Mouse (Mus musculus) bone marrow, adult 2 months (tissue): ENCODE measurements around the gene Fer. TPM values are rescaled to one million over a fixed set of nuclear protein-coding genes. Genes with fewer than 3 reads are reported as not detected.

Experiments used
- H3K27ac ChIP-seq: fragments of 200-500 bp; 2 replicates; pipeline ENCODE4 v1.5.1; 2012; ENCODE audit warnings: low read depth, mild to moderate bottlenecking, control low read depth, inconsistent platforms, low read length; ENCODE audit not compliant: control insufficient read depth, poor library complexity, insufficient read depth
- H3K4me1 ChIP-seq: fragments of 200-500 bp; 2 replicates; pipeline ENCODE4 v1.6.1; 2011; ENCODE audit warnings: low read length; ENCODE audit not compliant: control insufficient read depth, insufficient read depth
- H3K4me3 ChIP-seq: fragments of 200-500 bp; replicated peaks from 2 replicates; pipeline ENCODE3; 2011; ENCODE audit warnings: mild to moderate bottlenecking, low read depth, low read length, control low read depth; ENCODE audit not compliant: control insufficient read depth
- CTCF ChIP-seq: fragments of 200-500 bp; IDR thresholded peaks from 2 replicates; pipeline ENCODE4 v1.5.1; 2011; ENCODE audit warnings: low read length, control low read depth; ENCODE audit not compliant: control insufficient read depth, insufficient read depth
- POLR2A ChIP-seq: fragments of 200-500 bp; IDR thresholded peaks from 2 replicates; pipeline ENCODE4 v1.6.1; 2011; ENCODE audit warnings: low read depth, mild to moderate bottlenecking, control low read depth, low read length, borderline replicate concordance; ENCODE audit not compliant: control insufficient read depth
- WGBS: fragments of 180-500 bp; shearing (Covaris S2); methylation state at CpG from one replicate; pipeline ENCODE4 v1.1.7; 2018; 5-methylcytosine and 5-hydroxymethylcytosine counted together
- polyA plus RNA-seq: library from polyadenylated mRNA; stranded (reverse); fragments of >200 nt; gene quantifications from 2 replicates; pipeline ENCODE4 v1.2.4, GENCODE M21; 2011; ENCODE audit warnings: low replicate concordance; ENCODE audit not compliant: missing spikeins, insufficient read depth, insufficient read length

The Fer gene
- polyA plus RNA-seq, 1 experiment = 4.9 TPM

DNA sequence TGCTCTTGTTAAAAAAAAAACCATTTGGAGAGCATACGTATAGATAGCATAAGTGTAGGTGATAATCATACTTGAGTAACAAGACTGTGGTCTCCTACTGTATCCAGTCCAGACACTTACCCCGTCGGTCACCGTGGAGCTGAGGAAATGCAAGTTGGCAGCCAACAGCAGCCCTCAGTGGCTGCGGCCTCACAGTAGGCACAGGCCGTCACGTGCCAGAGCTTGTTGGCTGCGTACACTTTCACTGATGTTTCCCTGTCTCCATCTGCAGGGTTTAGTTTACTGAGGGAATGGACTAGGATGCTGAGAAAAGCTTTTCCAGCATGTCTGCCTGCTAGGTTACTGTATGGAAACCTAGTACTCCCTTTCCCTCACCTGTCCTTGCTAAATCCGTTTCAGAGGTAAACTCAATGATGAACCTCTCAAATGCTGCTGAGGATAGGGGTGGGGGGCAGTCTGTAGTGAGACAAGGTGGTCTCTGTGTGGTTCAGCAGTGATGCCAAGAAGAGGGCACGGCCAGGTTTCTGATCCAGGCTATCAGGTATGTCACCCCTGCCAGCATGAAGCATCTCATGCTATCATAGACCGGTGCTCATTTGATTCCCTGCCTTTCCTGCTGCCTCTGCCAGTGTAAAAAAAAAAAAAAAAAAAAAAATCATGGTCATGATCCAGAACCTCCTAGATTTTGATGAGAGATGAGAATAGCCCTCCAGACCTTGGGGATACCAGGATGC is 224.2 kb downstream of the Fer start:
- peaks cover 1% of the 10 kb centered on the region; the same call in 1 of the 2 replicates for H3K4me1 ChIP-seq
- 84% methylated on average over 11 of the region's 11 CpGs for WGBS
- TF ChIP-seq CTCF = no peak
- TF ChIP-seq POLR2A = no peak
- H3K27ac ChIP-seq = no peak overlapping the region
- no peak overlapping the region for H3K4me3 ChIP-seq

DNA sequence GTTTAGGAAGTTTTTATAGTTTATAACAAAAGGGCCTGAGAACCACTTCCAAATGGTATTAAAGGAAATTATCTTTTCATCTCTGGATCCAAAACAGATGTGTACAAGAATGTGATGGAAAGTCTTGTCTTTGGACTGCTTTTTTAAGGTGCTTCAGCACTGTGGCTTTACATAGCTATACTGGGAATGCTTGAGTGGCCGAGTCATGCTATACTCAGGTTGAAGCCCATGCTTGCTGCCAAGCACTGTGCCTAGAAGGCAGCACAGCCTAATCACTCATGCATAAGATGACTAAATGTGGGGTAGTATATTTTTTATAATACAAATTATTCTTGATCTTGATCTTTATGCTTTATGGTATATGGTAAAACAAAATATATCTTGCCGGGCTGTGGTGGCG is 225.0 kb downstream of the Fer start:
- Histone ChIP-seq H3K4me3 (no peak overlapping the region), H3K4me1 (peaks cover under 1% of the 10 kb centered on the region; the same call in 1 of the 2 replicates), H3K27ac (no peak overlapping the region)
- WGBS = 90% methylated on average over 3 of the region's 3 CpGs
- no peak for TF ChIP-seq POLR2A
- TF ChIP-seq CTCF = no peak

DNA sequence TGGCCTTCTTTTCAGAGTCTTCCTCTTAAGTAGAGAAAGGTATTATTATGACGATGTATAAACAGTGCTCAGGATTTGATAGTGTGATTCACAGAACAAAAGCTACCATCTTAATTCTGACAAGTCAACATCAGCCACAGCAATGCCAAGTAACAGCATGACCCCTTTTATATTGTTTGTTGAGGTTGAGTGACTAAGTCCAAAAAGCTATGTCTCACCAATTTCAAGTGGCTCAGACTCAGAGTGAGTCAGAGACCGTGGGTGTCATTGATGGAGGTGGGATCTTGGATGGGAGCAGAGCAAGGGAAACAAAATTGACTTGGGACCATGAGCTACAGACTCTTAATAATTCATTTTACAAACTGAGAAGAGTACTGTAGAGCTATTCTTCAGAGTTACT is 230.9 kb downstream of the Fer start:
- TF ChIP-seq CTCF (no peak), POLR2A (no peak)
- Histone ChIP-seq H3K27ac (no peak overlapping the region), H3K4me1 (no peaks in the 10 kb centered on the region), H3K4me3 (no peak overlapping the region)
- 87% methylated on average over 2 of the region's 2 CpGs for WGBS

DNA sequence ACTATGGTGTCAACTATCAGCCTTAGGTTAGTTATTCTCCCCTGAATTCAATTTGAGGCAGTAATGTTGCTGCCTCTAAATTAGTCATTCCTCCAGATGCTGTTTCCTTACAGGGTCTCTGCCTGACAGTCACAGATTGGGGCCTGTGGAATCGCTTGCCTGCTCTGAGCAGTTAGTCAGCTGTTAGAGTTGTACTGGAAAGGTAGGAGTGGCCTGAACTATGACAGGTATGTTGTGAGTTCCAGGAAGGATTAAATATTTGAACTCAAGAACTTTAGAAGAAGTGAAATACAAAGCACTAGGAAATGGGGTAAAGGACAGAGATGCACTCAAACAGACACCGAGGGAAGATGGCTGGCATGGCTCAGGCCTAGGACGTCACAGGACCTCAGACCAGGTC is 233.9 kb downstream of the Fer start:
- Histone ChIP-seq H3K4me3 (no peak overlapping the region), H3K27ac (no peak overlapping the region), H3K4me1 (no peaks in the 10 kb centered on the region)
- 85% methylated on average over 3 of the region's 3 CpGs for WGBS
- TF ChIP-seq POLR2A (no peak), CTCF (no peak)

DNA sequence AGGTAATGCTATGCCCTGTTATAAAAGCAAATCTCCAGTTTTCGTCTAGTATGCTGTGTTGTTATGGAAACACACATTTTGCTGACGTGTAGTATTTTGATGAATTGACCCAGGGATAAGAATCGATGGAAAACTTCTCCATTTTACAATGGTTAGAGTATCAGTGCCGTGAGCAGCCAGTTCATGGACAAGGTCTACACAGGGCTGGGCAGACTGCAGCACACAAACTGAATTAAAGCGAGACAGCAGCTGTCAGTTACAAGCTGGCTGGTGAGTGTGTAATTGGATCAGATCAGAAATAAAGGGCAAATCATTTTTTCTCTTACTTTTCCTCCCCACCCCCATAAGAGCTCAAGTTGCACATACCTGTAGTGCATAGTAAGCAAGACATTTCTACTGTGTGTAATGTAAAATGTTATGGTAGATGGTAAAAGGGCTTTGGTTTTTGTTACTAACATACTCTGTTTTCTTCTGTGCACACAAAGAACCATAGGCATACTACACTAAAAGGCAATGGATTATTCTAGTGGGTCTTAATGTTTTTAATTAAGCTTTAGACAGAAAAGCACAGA is 235.0 kb downstream of the Fer start:
- H3K4me3 ChIP-seq = no peak overlapping the region
- no peak for TF ChIP-seq CTCF
- TF ChIP-seq POLR2A = no peak
- WGBS = 75% methylated on average over 5 of the region's 5 CpGs
- H3K4me1 ChIP-seq = no peaks in the 10 kb centered on the region
- H3K27ac ChIP-seq = no peak overlapping the region

DNA sequence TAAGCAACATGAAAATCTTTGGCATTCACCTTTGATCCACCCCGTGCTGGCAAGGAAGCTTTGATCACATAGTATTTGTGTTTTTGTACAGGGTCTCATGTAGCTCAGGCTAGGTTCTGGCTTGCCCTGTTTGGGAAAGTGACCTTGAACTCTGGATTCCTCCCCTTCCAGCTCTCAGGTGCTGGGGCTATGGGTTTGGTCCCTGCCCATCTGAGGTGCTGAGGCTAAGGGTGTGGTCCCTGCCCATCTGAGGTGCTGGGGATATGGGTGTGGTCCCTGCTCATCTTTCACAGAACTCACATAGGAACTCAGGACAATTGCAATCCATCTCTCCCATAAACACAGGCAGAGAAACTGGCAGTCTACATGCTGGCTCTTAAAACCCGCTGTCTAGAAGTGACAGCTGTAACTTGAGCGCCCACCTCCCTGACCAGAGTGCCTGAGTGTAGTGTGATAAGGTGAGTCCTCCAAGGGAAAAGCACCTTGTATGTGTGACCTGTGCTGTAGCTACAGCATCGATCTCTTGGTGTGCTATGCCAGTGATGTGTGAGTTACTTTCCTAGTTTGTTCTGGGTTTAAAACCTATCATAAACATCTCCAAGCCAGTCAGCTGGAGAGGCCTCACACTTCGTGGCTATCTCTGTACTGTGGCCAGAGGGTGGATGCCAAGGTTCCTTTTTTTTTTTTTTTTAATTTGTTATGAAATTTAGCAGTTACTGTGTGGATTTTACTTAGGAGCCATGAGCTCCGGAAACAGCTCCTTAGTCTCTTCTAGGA is 236.7 kb downstream of the Fer start:
- WGBS = 64% methylated on average over 6 of the region's 6 CpGs
- TF ChIP-seq POLR2A = no peak
- H3K4me1 ChIP-seq = no peaks in the 10 kb centered on the region
- no peak overlapping the region for H3K4me3 ChIP-seq
- H3K27ac ChIP-seq = no peak overlapping the region

DNA sequence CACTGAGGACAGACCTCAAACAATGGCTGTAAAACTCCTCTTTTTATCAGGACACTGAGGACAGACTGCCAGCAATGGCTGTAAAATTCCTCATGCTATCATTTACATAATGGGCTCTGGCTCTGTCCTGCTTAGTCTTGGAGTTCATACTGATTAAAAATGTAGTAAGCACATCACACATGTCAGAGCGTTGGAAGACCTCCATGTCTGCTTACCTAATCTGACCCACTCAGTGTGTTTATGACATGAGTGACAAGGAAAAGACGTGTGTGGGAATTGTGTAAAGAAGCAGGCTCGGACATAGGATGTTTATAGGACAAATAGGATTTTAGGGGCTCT is 237.3 kb downstream of the Fer start:
- WGBS = 79% methylated on average over 3 of the region's 3 CpGs
- Histone ChIP-seq H3K4me1 (no peaks in the 10 kb centered on the region), H3K4me3 (no peak overlapping the region), H3K27ac (no peak overlapping the region)
- TF ChIP-seq POLR2A (no peak), CTCF (no peak)

DNA sequence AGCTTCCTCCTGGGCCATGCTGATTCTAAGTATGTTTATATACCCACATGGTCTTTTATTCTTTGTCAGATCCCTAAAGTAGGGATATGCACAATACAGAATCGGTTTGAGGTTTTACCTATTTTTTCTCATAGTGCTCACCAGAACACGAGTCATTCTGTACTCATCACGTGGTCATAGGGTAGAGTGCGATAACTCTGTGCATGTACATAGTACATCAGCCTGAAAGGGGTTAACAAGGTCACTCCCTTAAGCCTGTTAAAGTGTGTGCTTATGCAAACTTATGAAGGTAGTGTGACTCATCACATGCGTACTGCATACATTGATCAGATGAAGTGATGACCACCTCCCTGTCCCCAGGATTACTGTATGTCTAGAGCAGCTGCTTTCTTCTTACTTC is 245.9 kb downstream of the Fer start:
- H3K27ac ChIP-seq = no peak overlapping the region
- TF ChIP-seq POLR2A = no peak
- TF ChIP-seq CTCF = no peak
- no peaks in the 10 kb centered on the region for H3K4me1 ChIP-seq
- no peak overlapping the region for H3K4me3 ChIP-seq
- WGBS = 85% methylated on average over 5 of the region's 5 CpGs
